Mouse (Mus musculus): ENCODE measurements around the gene Hc.

DNA sequence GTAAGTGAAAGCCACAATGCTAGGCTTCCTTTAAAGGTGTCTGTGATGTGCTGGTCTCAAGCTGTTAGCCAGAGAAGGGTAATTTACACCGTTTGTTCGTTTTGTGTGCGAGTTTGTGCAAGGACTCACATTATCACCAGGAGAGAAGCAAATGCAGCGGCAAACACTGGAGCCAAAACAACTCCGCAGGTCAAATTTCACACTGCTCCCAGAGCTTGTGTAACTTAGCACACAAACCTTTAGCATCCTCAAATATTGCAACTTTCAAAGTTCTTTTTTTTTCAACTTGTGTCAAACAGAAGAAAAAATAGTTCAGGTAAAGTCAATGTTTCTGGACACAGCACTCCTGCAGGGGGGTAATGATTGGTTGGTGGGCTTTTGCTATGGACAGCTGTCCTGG, 42.3 kb upstream of the Hc start:
- TF ChIP-seq CTCF (IDR thresholded peaks at IDR 0.05; ENCODE audit: borderline replicate concordance, extremely low read depth, insufficient read depth, insufficient read length) (no peak), POLR2A (IDR thresholded peaks at IDR 0.05; ENCODE audit: borderline replicate concordance, extremely low read depth, insufficient read depth, insufficient read length, poor library complexity, severe bottlenecking) (no peak)

Data from brain, embryonic 14.5 days (tissue).